In genomic region chrX:82310764-82311492, GRCm38 (mm10) we compare ENCODE assay signal across 8 mouse cellular contexts.
A peak's percentile ranks its signal among the peaks of the same experiment; 100 is the strongest.
DNase-seq lines count a peak whose midpoint lies in the region; ATAC-seq and TF ChIP-seq lines count a peak whose summit lies in the region.

No protein-coding gene starts in this region.

- no peak for TF ChIP-seq CTCF in lung, embryonic 14.5 days (IDR thresholded peaks at IDR 0.05; ENCODE audit: low read depth)
- TF ChIP-seq CTCF in stomach, postnatal 0 days (IDR thresholded peaks at IDR 0.05; ENCODE audit: low read depth): no peak

- H3K36me3 ChIP-seq in lung, embryonic 14.5 days (ENCODE audit: insufficient read depth): no peaks in the 10 kb centered on the region
- no peaks in the 10 kb centered on the region for H3K36me3 ChIP-seq in midbrain, embryonic 11.5 days (ENCODE audit: control insufficient read depth, insufficient read depth, low read length)
- no peaks in the 10 kb centered on the region for H3K36me3 ChIP-seq in stomach, postnatal 0 days (ENCODE audit: control insufficient read depth, insufficient read depth, low read length)

- no peaks in the 10 kb centered on the region for H3K4me1 ChIP-seq in lung, embryonic 14.5 days (ENCODE audit: insufficient read depth)
- no peaks in the 10 kb centered on the region for H3K4me1 ChIP-seq in midbrain, embryonic 11.5 days (ENCODE audit: control insufficient read depth, insufficient read depth, low read length)
- no peaks in the 10 kb centered on the region for H3K4me1 ChIP-seq in stomach, postnatal 0 days (replicated peaks; ENCODE audit: control insufficient read depth, insufficient read depth)

- H3K9me3 ChIP-seq in lung, embryonic 14.5 days (ENCODE audit: low read depth, low read length): no peaks in the 10 kb centered on the region
- H3K9me3 ChIP-seq in midbrain, embryonic 11.5 days (ENCODE audit: control insufficient read depth, low read length): no peaks in the 10 kb centered on the region
- H3K9me3 ChIP-seq in stomach, postnatal 0 days (ENCODE audit: control insufficient read depth, low read length): no peaks in the 10 kb centered on the region

- no peak for ATAC-seq in lung, embryonic 14.5 days (ENCODE audit: insufficient read depth)
- peak; percentile 50 for ATAC-seq in midbrain, embryonic 11.5 days (ENCODE audit: low FRiP score)
- ATAC-seq in stomach, postnatal 0 days (ENCODE audit: low FRiP score, low TSS enrichment): no peak

- no peak overlapping the region for H3K9ac ChIP-seq in lung, embryonic 14.5 days
- no peak overlapping the region for H3K9ac ChIP-seq in midbrain, embryonic 11.5 days (ENCODE audit: low read length)
- no peak overlapping the region for H3K9ac ChIP-seq in stomach, postnatal 0 days (ENCODE audit: low read length)

- DNase-seq in lung, embryonic 14.5 days: peak; percentile 0
- no peak for DNase-seq in lung, postnatal 10 days
- peak; percentile 19 to 28 for DNase-seq in frontal cortex, postnatal 36 days (ENCODE audit: low spot score in 2 of 2)
- peak; percentile 83 for DNase-seq in midbrain, embryonic 11.5 days (ENCODE audit: low spot score, missing footprints)
- no peak for DNase-seq in stomach, postnatal 0 days (ENCODE audit: low spot score)
- DNase-seq in urinary bladder, adult 2 months (ENCODE audit: low spot score): no peak
- no peak for DNase-seq in adrenal gland, postnatal 36 days
- DNase-seq in gastrocnemius, postnatal 36 days: no peak

- peak overlapping the region; percentile 43; the same call in 1 of the 2 replicates for H3K4me2 ChIP-seq in lung, embryonic 14.5 days
- H3K4me2 ChIP-seq in midbrain, embryonic 11.5 days: peak overlapping the region; percentile 37; the same call in 1 of the 2 replicates
- peak overlapping the region; percentile 29; the same call in 1 of the 2 replicates for H3K4me2 ChIP-seq in stomach, postnatal 0 days (replicated peaks; ENCODE audit: low read depth)

- 0 out of 2 replicates have a peak overlapping the region, but pooled peaks have one; percentile 8 for H3K4me3 ChIP-seq in lung, embryonic 14.5 days (ENCODE audit: low read depth, low read length)
- H3K4me3 ChIP-seq in midbrain, embryonic 11.5 days (ENCODE audit: low read depth, low read length): peak overlapping the region; percentile 14; the same call in 1 of the 2 replicates
- H3K4me3 ChIP-seq in stomach, postnatal 0 days (ENCODE audit: low read depth, low read length): peak overlapping the region; percentile 15

- H3K27me3 ChIP-seq in lung, embryonic 14.5 days (ENCODE audit: insufficient read depth, low read length): no peaks in the 10 kb centered on the region
- H3K27me3 ChIP-seq in midbrain, embryonic 11.5 days (ENCODE audit: control insufficient read depth, insufficient read depth, low read length): no peaks in the 10 kb centered on the region
- no peaks in the 10 kb centered on the region for H3K27me3 ChIP-seq in stomach, postnatal 0 days (ENCODE audit: control insufficient read depth, insufficient read depth, low read length)

- no peak overlapping the region for H3K27ac ChIP-seq in lung, embryonic 14.5 days (ENCODE audit: low read depth)
- no peak overlapping the region for H3K27ac ChIP-seq in midbrain, embryonic 11.5 days (ENCODE audit: low read depth, low read length)
- H3K27ac ChIP-seq in stomach, postnatal 0 days (replicated peaks): no peak overlapping the region

- intact Hi-C loops in gastrocnemius, postnatal 36 days (cut with DNase I): no loop called here

- WGBS in lung, embryonic 14.5 days: 18% methylated on average over 18 of the region's 18 CpGs
- WGBS in midbrain, embryonic 11.5 days: 30% methylated on average over 18 of the region's 18 CpGs
- 20% methylated on average over 18 of the region's 18 CpGs for WGBS in stomach, postnatal 0 days

- TF ChIP-seq EP300 in stomach, postnatal 0 days (optimal IDR thresholded peaks at IDR 0.05): no peak

Comparison
In these comparisons a context has a peak if more than half of its experiments do, and no peak if none do; other contexts are left out.
1. DNase-seq: peak in lung, embryonic 14.5 days (single experiment), frontal cortex, postnatal 36 days (2 of 2) and midbrain, embryonic 11.5 days (single experiment); none in lung, postnatal 10 days (single experiment), stomach, postnatal 0 days (single experiment), urinary bladder, adult 2 months (single experiment), adrenal gland, postnatal 36 days (0 of 2) and gastrocnemius, postnatal 36 days (0 of 2).
2. Peak in every context shown above with its lines, with median percentiles within 50 percentile points of each other: H3K4me2 ChIP-seq and H3K4me3 ChIP-seq.